Mouse (Mus musculus): ENCODE data around the gene Bckdhb.
"Not testable (repeated sequence)": the region's sequence is repeated elsewhere in the genome, so short reads cannot be mapped to it uniquely, and the experiment has no call there.

Gene Bckdhb

GRCm38 (mm10) chr9:83963296-83963695 lies 38.4 kb downstream of the Bckdhb start:
- DNase-seq (ENCODE audit: low spot score) = no peak

- DNase-seq (ENCODE audit: low spot score) = no peak
Measured at GRCm38 (mm10) chr9:83964376-83964775, 39.4 kb downstream of the Bckdhb start.

GRCm38 (mm10) chr9:83967439-83968050 lies 42.6 kb downstream of the Bckdhb start:
- no peak for DNase-seq (ENCODE audit: low spot score)

GRCm38 (mm10) chr9:83969326-83969725 lies 44.4 kb downstream of the Bckdhb start:
- DNase-seq (ENCODE audit: low spot score) = no peak

GRCm38 (mm10) chr9:83973467-83973866 lies 48.5 kb downstream of the Bckdhb start:
- DNase-seq (ENCODE audit: low spot score) = no peak

- no peak for DNase-seq (ENCODE audit: low spot score)
Measured at GRCm38 (mm10) chr9:83975811-83976210, 50.9 kb downstream of the Bckdhb start.

- DNase-seq (ENCODE audit: low spot score) = no peak
Measured at GRCm38 (mm10) chr9:83981234-83981633, 56.3 kb downstream of the Bckdhb start.

- DNase-seq (ENCODE audit: low spot score) = no peak
Measured at GRCm38 (mm10) chr9:84008961-84009360, 84.0 kb downstream of the Bckdhb start.

GRCm38 (mm10) chr9:84011146-84011545 lies 86.2 kb downstream of the Bckdhb start:
- no peak for DNase-seq (ENCODE audit: low spot score)

GRCm38 (mm10) chr9:84018141-84018540 lies 93.2 kb downstream of the Bckdhb start:
- not testable (repeated sequence) for DNase-seq (ENCODE audit: low spot score)

- peak; percentile 33 for DNase-seq (ENCODE audit: low spot score)
Measured at GRCm38 (mm10) chr9:84019627-84020026, 94.7 kb downstream of the Bckdhb start.

- no peak for DNase-seq (ENCODE audit: low spot score)
Measured at GRCm38 (mm10) chr9:84021189-84021588, 96.2 kb downstream of the Bckdhb start.

GRCm38 (mm10) chr9:84028120-84028519 lies 103.2 kb downstream of the Bckdhb start:
- DNase-seq (ENCODE audit: low spot score) = no peak

- no peak for DNase-seq (ENCODE audit: low spot score)
Measured at GRCm38 (mm10) chr9:84030691-84031290, 105.8 kb downstream of the Bckdhb start.

GRCm38 (mm10) chr9:84031406-84031805 lies 106.5 kb downstream of the Bckdhb start:
- DNase-seq (ENCODE audit: low spot score) = no peak

GRCm38 (mm10) chr9:84032669-84033341 lies 107.9 kb downstream of the Bckdhb start:
- peak; percentile 24 for DNase-seq (ENCODE audit: low spot score)

- no peak for DNase-seq (ENCODE audit: low spot score)
Measured at GRCm38 (mm10) chr9:84036046-84036445, 111.1 kb downstream of the Bckdhb start.

GRCm38 (mm10) chr9:84037224-84037623 lies 112.3 kb downstream of the Bckdhb start:
- no peak for DNase-seq (ENCODE audit: low spot score)

- no peak for DNase-seq (ENCODE audit: low spot score)
Measured at GRCm38 (mm10) chr9:84038946-84039345, 114.0 kb downstream of the Bckdhb start.

GRCm38 (mm10) chr9:84040376-84040775 lies 115.4 kb downstream of the Bckdhb start:
- DNase-seq (ENCODE audit: low spot score) = no peak

GRCm38 (mm10) chr9:84041631-84042277 lies 116.8 kb downstream of the Bckdhb start:
- DNase-seq (ENCODE audit: low spot score) = no peak

GRCm38 (mm10) chr9:84042539-84042938 lies 117.6 kb downstream of the Bckdhb start:
- DNase-seq (ENCODE audit: low spot score) = no peak

- DNase-seq (ENCODE audit: low spot score) = no peak
Measured at GRCm38 (mm10) chr9:84044136-84044535, 119.2 kb downstream of the Bckdhb start.
